Mouse (Mus musculus): ENCODE data around the gene March8. TPM values are rescaled to one million over a fixed set of nuclear protein-coding genes. Genes with fewer than 3 reads are reported as not detected.

Gene March8
- polyA plus RNA-seq, 1 experiment from 2014 or later: 25.2 TPM

- H3K27me3 ChIP-seq (ENCODE audit: control insufficient read depth, insufficient read depth, low read length): no peaks in the 10 kb centered on the region
- H3K9ac ChIP-seq (ENCODE audit: low read length): no peak overlapping the region
- WGBS: 84% methylated on average over 6 of the region's 6 CpGs
- ATAC-seq (replicated peaks; ENCODE audit: extremely low read depth, insufficient read depth, low FRiP score): no peak
- H3K4me1 ChIP-seq (ENCODE audit: control insufficient read depth, insufficient read depth, low read length): no peaks in the 10 kb centered on the region
- no peak overlapping the region for H3K27ac ChIP-seq (ENCODE audit: low read length)
- peaks cover 2% of the 10 kb centered on the region; the same call in 1 of the 2 replicates for H3K36me3 ChIP-seq (ENCODE audit: control insufficient read depth, insufficient read depth)
- H3K9me3 ChIP-seq (replicated peaks; ENCODE audit: control insufficient read depth, low read length): no peaks in the 10 kb centered on the region
- H3K4me2 ChIP-seq (ENCODE audit: low read depth, low read length): no peak overlapping the region
- no peak overlapping the region for H3K4me3 ChIP-seq (ENCODE audit: low read length)
Measured at GRCm38 (mm10) chr6:116407956-116408657, 70.3 kb downstream of the March8 start.

- no peak for ATAC-seq (replicated peaks; ENCODE audit: extremely low read depth, insufficient read depth, low FRiP score)
- no peak overlapping the region for H3K4me3 ChIP-seq (ENCODE audit: low read length)
- no peak overlapping the region for H3K27ac ChIP-seq (ENCODE audit: low read length)
- no peaks in the 10 kb centered on the region for H3K4me1 ChIP-seq (ENCODE audit: control insufficient read depth, insufficient read depth, low read length)
- no peaks in the 10 kb centered on the region for H3K9me3 ChIP-seq (replicated peaks; ENCODE audit: control insufficient read depth, low read length)
- H3K36me3 ChIP-seq (ENCODE audit: control insufficient read depth, insufficient read depth): peaks cover 2% of the 10 kb centered on the region; the same call in 1 of the 2 replicates
- no peaks in the 10 kb centered on the region for H3K27me3 ChIP-seq (ENCODE audit: control insufficient read depth, insufficient read depth, low read length)
- H3K9ac ChIP-seq (ENCODE audit: low read length): no peak overlapping the region
- 96% methylated on average over 10 of the region's 10 CpGs for WGBS
- no peak overlapping the region for H3K4me2 ChIP-seq (ENCODE audit: low read depth, low read length)
Measured at GRCm38 (mm10) chr6:116410436-116410835, 72.6 kb downstream of the March8 start.

- no peaks in the 10 kb centered on the region for H3K4me1 ChIP-seq (ENCODE audit: control insufficient read depth, insufficient read depth, low read length)
- no peak overlapping the region for H3K9ac ChIP-seq (ENCODE audit: low read length)
- H3K27me3 ChIP-seq (ENCODE audit: control insufficient read depth, insufficient read depth, low read length): no peaks in the 10 kb centered on the region
- no peak overlapping the region for H3K27ac ChIP-seq (ENCODE audit: low read length)
- WGBS: 83% methylated on average over 3 of the region's 3 CpGs
- no peaks in the 10 kb centered on the region for H3K36me3 ChIP-seq (ENCODE audit: control insufficient read depth, insufficient read depth)
- H3K9me3 ChIP-seq (replicated peaks; ENCODE audit: control insufficient read depth, low read length): no peaks in the 10 kb centered on the region
- no peak for ATAC-seq (replicated peaks; ENCODE audit: extremely low read depth, insufficient read depth, low FRiP score)
- H3K4me3 ChIP-seq (ENCODE audit: low read length): no peak overlapping the region
- H3K4me2 ChIP-seq (ENCODE audit: low read depth, low read length): no peak overlapping the region
Measured at GRCm38 (mm10) chr6:116411716-116412115, 73.9 kb downstream of the March8 start.

- Histone ChIP-seq H3K4me2 (ENCODE audit: low read depth, low read length) (no peak overlapping the region), H3K4me3 (ENCODE audit: low read length) (no peak overlapping the region), H3K9ac (ENCODE audit: low read length) (no peak overlapping the region), H3K9me3 (replicated peaks; ENCODE audit: control insufficient read depth, low read length) (no peaks in the 10 kb centered on the region), H3K4me1 (ENCODE audit: control insufficient read depth, insufficient read depth, low read length) (no peaks in the 10 kb centered on the region), H3K36me3 (ENCODE audit: control insufficient read depth, insufficient read depth) (no peaks in the 10 kb centered on the region), H3K27ac (ENCODE audit: low read length) (no peak overlapping the region), H3K27me3 (ENCODE audit: control insufficient read depth, insufficient read depth, low read length) (no peaks in the 10 kb centered on the region)
- 90% methylated on average over 14 of the region's 14 CpGs for WGBS
- no peak for ATAC-seq (replicated peaks; ENCODE audit: extremely low read depth, insufficient read depth, low FRiP score)
Measured at GRCm38 (mm10) chr6:116412546-116413325, 74.9 kb downstream of the March8 start.

GRCm38 (mm10) chr6:116415126-116415676, 77.4 kb downstream of the March8 start:
- no peaks in the 10 kb centered on the region for H3K36me3 ChIP-seq (ENCODE audit: control insufficient read depth, insufficient read depth)
- H3K4me1 ChIP-seq (ENCODE audit: control insufficient read depth, insufficient read depth, low read length): no peaks in the 10 kb centered on the region
- H3K4me2 ChIP-seq (ENCODE audit: low read depth, low read length): 0 out of 2 replicates have a peak overlapping the region, but pooled peaks have one; percentile 1
- H3K27me3 ChIP-seq (ENCODE audit: control insufficient read depth, insufficient read depth, low read length): no peaks in the 10 kb centered on the region
- no peak overlapping the region for H3K9ac ChIP-seq (ENCODE audit: low read length)
- WGBS: 53% methylated on average over 12 of the region's 12 CpGs
- no peak overlapping the region for H3K4me3 ChIP-seq (ENCODE audit: low read length)
- H3K27ac ChIP-seq (ENCODE audit: low read length): no peak overlapping the region
- ATAC-seq (replicated peaks; ENCODE audit: extremely low read depth, insufficient read depth, low FRiP score): peak; percentile 14; the same call in 1 of the 2 replicates
- H3K9me3 ChIP-seq (replicated peaks; ENCODE audit: control insufficient read depth, low read length): no peaks in the 10 kb centered on the region

GRCm38 (mm10) chr6:116416000-116416552, 78.3 kb downstream of the March8 start:
- Histone ChIP-seq H3K27ac (ENCODE audit: low read length) (no peak overlapping the region), H3K9me3 (replicated peaks; ENCODE audit: control insufficient read depth, low read length) (no peaks in the 10 kb centered on the region), H3K4me3 (ENCODE audit: low read length) (no peak overlapping the region), H3K9ac (ENCODE audit: low read length) (no peak overlapping the region), H3K27me3 (ENCODE audit: control insufficient read depth, insufficient read depth, low read length) (no peaks in the 10 kb centered on the region), H3K4me1 (ENCODE audit: control insufficient read depth, insufficient read depth, low read length) (no peaks in the 10 kb centered on the region), H3K36me3 (ENCODE audit: control insufficient read depth, insufficient read depth) (no peaks in the 10 kb centered on the region), H3K4me2 (ENCODE audit: low read depth, low read length) (no peak overlapping the region)
- no peak for ATAC-seq (replicated peaks; ENCODE audit: extremely low read depth, insufficient read depth, low FRiP score)
- 81% methylated on average over 6 of the region's 6 CpGs for WGBS

- Histone ChIP-seq H3K27ac (ENCODE audit: low read length) (no peak overlapping the region), H3K9ac (ENCODE audit: low read length) (no peak overlapping the region), H3K27me3 (ENCODE audit: control insufficient read depth, insufficient read depth, low read length) (no peaks in the 10 kb centered on the region), H3K36me3 (ENCODE audit: control insufficient read depth, insufficient read depth) (no peaks in the 10 kb centered on the region), H3K4me3 (ENCODE audit: low read length) (no peak overlapping the region), H3K9me3 (replicated peaks; ENCODE audit: control insufficient read depth, low read length) (no peaks in the 10 kb centered on the region), H3K4me2 (ENCODE audit: low read depth, low read length) (no peak overlapping the region), H3K4me1 (ENCODE audit: control insufficient read depth, insufficient read depth, low read length) (no peaks in the 10 kb centered on the region)
- no peak for ATAC-seq (replicated peaks; ENCODE audit: extremely low read depth, insufficient read depth, low FRiP score)
- WGBS: 56% methylated on average over 6 of the region's 6 CpGs
Measured at GRCm38 (mm10) chr6:116417518-116418315, 79.9 kb downstream of the March8 start.

- 97% methylated on average over 1 of the region's 1 CpGs for WGBS
Measured at GRCm38 (mm10) chr6:116418487-116418886, 80.7 kb downstream of the March8 start.

More at GRCm38 (mm10) chr6:116418487-116418886, 80.7 kb downstream of the March8 start:
- no peak overlapping the region for H3K27ac ChIP-seq (ENCODE audit: low read length)
- no peaks in the 10 kb centered on the region for H3K9me3 ChIP-seq (replicated peaks; ENCODE audit: control insufficient read depth, low read length)
- H3K4me3 ChIP-seq (ENCODE audit: low read length): no peak overlapping the region
- H3K4me2 ChIP-seq (ENCODE audit: low read depth, low read length): no peak overlapping the region
- no peaks in the 10 kb centered on the region for H3K4me1 ChIP-seq (ENCODE audit: control insufficient read depth, insufficient read depth, low read length)
- H3K36me3 ChIP-seq (ENCODE audit: control insufficient read depth, insufficient read depth): no peaks in the 10 kb centered on the region
- no peak for ATAC-seq (replicated peaks; ENCODE audit: extremely low read depth, insufficient read depth, low FRiP score)
- H3K27me3 ChIP-seq (ENCODE audit: control insufficient read depth, insufficient read depth, low read length): no peaks in the 10 kb centered on the region
- H3K9ac ChIP-seq (ENCODE audit: low read length): no peak overlapping the region

All from heart, embryonic 16.5 days (tissue).